Mouse (Mus musculus): ENCODE results near the gene Cic.

Cic gene

DNA sequence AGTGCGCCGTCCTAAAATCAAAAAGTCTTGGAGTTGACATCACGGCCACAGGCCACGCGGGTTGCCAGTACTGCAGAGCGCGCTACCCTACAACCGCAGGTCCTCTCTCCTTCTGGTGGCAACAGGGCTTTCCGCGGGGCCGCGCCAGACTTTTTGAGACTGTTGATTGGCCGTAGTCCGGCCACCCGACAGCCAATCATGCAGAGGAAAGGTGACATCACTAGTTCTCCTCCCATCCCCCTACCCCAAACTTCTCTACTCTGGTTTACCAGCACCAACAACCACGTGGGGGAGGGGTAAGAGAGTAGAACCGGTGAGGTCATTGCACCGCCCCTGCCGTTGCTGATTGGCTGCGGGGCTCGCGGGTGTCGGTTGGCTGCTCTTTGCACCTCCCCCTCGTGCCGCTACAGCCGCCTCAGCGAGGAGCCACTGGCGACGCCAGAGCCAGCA lies at the start of gene Cic:
Cic (plus strand) TSS at position 404 of the 450 bp plus-strand sequence.
- DNase-seq = peak; percentile 98 to 99

GRCm38 (mm10) chr7:25218705-25219415 lies 48.6 kb upstream of the Cic start:
- DNase-seq = peak; percentile 51 to 54

- DNase-seq = no peak
Observed at GRCm38 (mm10) chr7:25219416-25219750, 48.1 kb upstream of the Cic start.

GRCm38 (mm10) chr7:25219756-25220456 lies 47.6 kb upstream of the Cic start:
- peak; percentile 97 to 98 for DNase-seq

GRCm38 (mm10) chr7:25220457-25221101 lies 46.9 kb upstream of the Cic start, which contains the start of gene Dedd2:
Gene Dedd2 (minus strand): TSS chr7:25220615.
- peak; percentile 33 for DNase-seq

DNA sequence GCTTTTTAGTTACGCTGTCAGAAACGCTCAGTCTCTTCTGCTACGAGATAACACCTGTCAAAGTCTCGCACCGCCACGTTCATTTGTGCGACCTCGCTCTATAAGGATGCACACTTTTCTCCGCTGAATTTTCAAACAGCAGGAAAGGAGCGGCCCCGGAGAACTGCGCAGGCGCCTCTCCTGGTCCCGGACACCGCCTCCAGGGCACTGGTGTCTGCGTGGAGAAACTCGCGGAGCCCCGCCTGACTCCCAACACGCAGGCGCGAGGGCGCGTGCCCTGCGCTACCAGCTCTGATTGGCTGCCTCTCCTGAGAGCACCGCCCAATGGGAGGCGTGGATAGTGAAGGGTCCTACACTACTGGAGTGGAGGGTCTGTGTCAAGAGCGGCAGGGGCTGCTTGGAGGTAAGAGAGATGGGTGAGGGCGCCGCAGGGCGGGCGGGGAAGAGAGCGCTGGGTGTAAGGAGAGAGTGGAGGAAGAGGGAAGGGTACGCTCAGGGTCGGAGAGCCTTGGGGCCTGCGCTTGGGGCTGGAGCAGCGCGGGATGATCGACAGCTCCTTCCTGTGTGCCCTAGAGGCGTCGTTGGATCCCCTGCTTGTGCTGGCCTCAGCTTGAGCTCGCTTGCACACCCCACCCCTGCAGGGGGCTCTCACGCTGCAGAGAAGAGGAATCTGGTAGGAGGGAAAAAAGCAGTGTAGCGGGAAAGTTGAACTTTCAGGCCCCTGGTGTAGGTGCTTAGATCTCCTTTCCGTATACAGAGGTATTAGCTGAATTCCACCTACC lies 46.2 kb upstream of the Cic start, which contains the start of gene Zfp526:
Zfp526 (plus strand) TSS at position 324 of the 782 bp plus-strand sequence.
- peak; percentile 90 to 91 for DNase-seq

DNA sequence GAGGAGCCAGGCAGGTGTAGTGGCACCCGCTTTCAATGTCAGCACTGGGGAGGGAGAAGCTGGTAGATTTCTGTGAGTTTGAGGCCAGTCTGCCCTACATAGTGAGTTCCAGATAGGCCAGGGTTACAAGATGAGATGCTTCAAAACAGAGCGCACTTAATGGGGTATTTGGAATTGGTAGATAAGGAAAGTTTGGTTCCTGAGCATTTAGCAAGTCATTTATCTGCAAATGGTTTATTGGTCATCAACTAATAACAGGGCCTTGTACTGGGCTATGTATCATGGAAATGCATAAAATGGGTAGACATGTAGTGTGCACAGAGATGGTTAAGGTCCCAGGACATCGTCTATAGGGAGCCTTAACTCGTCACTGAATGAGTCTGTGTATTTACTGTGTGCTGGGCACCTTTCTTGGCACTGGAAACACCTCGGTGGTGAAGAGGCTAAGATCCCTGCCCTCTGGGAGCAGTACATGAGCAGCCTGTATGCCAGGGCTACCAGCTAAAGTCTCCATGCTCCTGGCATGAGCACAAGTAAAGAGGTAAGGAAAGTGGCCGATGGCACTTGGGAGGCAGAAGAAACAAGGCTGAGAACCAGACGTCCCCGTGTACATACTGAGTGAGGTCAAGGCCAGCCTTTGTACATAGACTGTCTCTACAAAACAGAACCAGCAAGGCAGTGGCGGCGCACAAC lies 45.1 kb upstream of the Cic start:
- DNase-seq = no peak

GRCm38 (mm10) chr7:25227523-25228300 lies 39.8 kb upstream of the Cic start:
- DNase-seq = no peak

GRCm38 (mm10) chr7:25230690-25231285 lies 36.7 kb upstream of the Cic start:
- no peak for DNase-seq

DNA sequence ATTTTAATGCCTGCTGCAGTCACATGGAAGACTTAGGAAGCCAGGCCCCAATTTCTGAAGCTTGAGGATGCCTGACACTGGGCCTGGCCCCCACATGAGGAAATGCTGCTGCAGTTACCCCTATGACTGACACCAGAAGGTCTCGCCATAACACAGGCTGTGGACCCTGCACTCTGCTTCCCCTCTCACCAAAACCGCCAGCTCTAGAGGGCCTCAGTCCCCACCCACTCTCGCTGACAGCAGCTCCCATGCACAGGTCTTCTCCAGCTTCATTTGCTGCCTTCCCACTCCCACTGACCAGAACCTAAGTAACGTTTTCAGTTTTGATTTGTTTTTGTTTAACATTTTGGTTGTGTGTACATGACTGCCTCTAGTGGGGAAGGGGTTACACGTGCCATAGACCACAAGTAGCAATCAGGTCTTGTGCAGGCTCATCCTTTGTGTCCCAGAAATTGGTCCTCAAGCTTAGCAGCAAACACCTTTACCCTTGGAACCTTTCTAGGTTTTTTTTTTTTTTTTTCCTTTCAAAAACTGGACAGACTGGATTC lies 35.3 kb upstream of the Cic start:
- no peak for DNase-seq

DNA sequence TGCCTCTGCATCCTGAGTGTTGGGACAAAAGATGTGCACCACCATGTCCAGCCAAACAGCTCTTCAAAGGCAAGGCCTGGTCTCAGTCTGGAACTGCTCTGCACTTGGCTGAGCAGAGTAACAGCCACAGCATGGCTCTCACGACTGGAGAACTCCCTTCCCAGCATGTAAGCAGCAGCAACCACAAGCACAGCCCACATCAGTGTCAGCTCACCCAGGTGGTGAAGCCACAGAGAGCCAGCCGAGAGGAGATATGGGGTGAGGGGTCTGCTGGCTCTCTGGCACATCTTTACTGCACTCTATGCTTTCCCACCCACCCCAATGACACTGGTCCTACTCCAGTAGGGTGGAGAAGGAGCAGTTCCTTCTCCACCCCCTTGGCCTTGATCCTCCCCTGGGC lies 34.4 kb upstream of the Cic start:
- no peak for DNase-seq

DNA sequence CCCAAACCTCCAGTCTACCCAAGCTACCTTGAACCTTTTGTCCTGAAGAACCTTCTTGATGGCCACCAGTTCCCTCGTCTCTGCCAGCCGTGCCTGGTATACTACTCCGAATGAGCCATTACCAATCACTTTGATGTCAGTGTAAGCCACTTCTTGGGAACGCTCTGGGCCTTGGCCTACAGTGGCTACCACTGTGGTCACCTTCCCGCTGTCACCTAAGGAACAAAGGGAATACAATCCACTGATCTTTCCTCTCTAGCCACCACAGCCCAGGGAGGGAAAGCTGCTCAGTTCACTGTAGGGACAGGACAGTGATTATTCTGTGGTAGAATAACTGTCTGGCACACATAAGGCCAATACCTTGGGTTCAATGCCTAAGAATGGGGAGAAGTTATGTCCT lies 32.0 kb upstream of the Cic start:
- no peak for DNase-seq

GRCm38 (mm10) chr7:25237249-25238014 lies 30.1 kb upstream of the Cic start, which contains the start of gene Gsk3a:
Gene Gsk3a (minus strand): TSS chr7:25237851.
- peak; percentile 97 to 98 for DNase-seq

- DNase-seq = peak; percentile 91 to 93
Observed at GRCm38 (mm10) chr7:25238015-25238706, 29.3 kb upstream of the Cic start.

- DNase-seq = peak; percentile 76 to 80
Observed at GRCm38 (mm10) chr7:25238829-25239623, 28.5 kb upstream of the Cic start.

DNA sequence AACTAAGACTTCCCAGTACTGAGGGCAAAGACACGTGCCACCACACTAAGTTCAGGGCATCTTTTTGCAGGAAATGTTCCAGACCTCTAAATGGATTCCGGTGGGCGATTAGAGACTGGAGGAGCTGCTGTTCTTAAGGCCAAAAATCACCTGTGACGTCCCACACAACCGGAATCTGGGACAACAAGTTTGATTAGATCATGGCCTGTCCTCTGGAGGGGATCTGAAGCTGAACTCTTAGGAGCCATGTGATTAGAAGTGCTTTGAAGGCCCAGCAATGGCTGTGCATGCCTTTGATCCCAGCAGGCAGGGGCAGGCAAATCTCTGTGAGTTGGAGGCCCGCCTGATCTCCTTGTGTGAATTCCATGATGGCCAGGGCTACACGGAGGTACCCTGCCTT lies 26.9 kb upstream of the Cic start:
- no peak for DNase-seq

- no peak for DNase-seq
Observed at GRCm38 (mm10) chr7:25241062-25241461, 26.4 kb upstream of the Cic start.

- DNase-seq = no peak
Observed at GRCm38 (mm10) chr7:25243361-25243760, 24.1 kb upstream of the Cic start.
